Mouse (Mus musculus): ENCODE data around the gene Rhox3h. TPM values are rescaled to one million over a fixed set of nuclear protein-coding genes. Genes with fewer than 3 reads are reported as not detected.

Rhox3h gene
- polyA plus RNA-seq (2012; fragmentation: generic; extraction: Trizol), result not detected

GRCm38 (mm10) chrX:37668664-37669063 lies at the start of gene Rhox3h:
Rhox3h (minus strand) TSS chrX:37668764.

GRCm38 (mm10) chrX:37673177-37673576 lies 4.6 kb upstream of the Rhox3h start, which contains the start of gene Rhox2h:
Rhox2h (minus strand) TSS chrX:37673277.

GRCm38 (mm10) chrX:37651227-37651626 lies 17.3 kb downstream of the Rhox3h start, which contains the start of gene Rhox4g:
Rhox4g (minus strand) TSS chrX:37651327.

GRCm38 (mm10) chrX:37643370-37643769 lies 25.2 kb downstream of the Rhox3h start, which contains the start of gene Rhox2g:
Rhox2g (minus strand) TSS chrX:37643470.

GRCm38 (mm10) chrX:37628512-37628911 lies 40.1 kb downstream of the Rhox3h start, which contains the start of gene Rhox3g:
Rhox3g (minus strand) TSS chrX:37628612.

Other genes with a start within 250 kb of the Rhox3h start
- not detected for gene Rhox4b, start 236.3 kb downstream of the Rhox3h start, polyA plus RNA-seq (2012; fragmentation: generic; extraction: Trizol)
- not detected for gene Rhox2c, start 215.1 kb downstream of the Rhox3h start, polyA plus RNA-seq (2012; fragmentation: generic; extraction: Trizol)
- gene Rhox3c, start 210.2 kb downstream of the Rhox3h start, polyA plus RNA-seq (2012; fragmentation: generic; extraction: Trizol), result not detected
- gene Rhox4c, start 188.4 kb downstream of the Rhox3h start, polyA plus RNA-seq (2012; fragmentation: generic; extraction: Trizol), result not detected
- not detected for gene Rhox2d, start 175.3 kb downstream of the Rhox3h start, polyA plus RNA-seq (2012; fragmentation: generic; extraction: Trizol)
- not detected for gene Rhox4d, start 154.4 kb downstream of the Rhox3h start, polyA plus RNA-seq (2012; fragmentation: generic; extraction: Trizol)
- gene Rhox2e, start 138.3 kb downstream of the Rhox3h start, polyA plus RNA-seq (2012; fragmentation: generic; extraction: Trizol), result not detected
- gene Rhox3e, start 126.7 kb downstream of the Rhox3h start, polyA plus RNA-seq (2012; fragmentation: generic; extraction: Trizol), result not detected
- gene Rhox4e, start 111.4 kb downstream of the Rhox3h start, polyA plus RNA-seq (2012; fragmentation: generic; extraction: Trizol), result not detected
- not detected for gene Rhox2f, start 97.4 kb downstream of the Rhox3h start, polyA plus RNA-seq (2012; fragmentation: generic; extraction: Trizol)
- not detected for gene Rhox3f, start 87.8 kb downstream of the Rhox3h start, polyA plus RNA-seq (2012; fragmentation: generic; extraction: Trizol)
- not detected for gene Rhox4f, start 61.1 kb downstream of the Rhox3h start, polyA plus RNA-seq (2012; fragmentation: generic; extraction: Trizol)
- gene Rhox3g, start 40.2 kb downstream of the Rhox3h start, polyA plus RNA-seq (2012; fragmentation: generic; extraction: Trizol), result not detected
- not detected for gene Rhox2g, start 25.3 kb downstream of the Rhox3h start, polyA plus RNA-seq (2012; fragmentation: generic; extraction: Trizol)
- gene Rhox4g, start 17.4 kb downstream of the Rhox3h start, polyA plus RNA-seq (2012; fragmentation: generic; extraction: Trizol), result not detected
- under 1 TPM in 1 of 2 experiments, not detected in 1; 0.04 TPM for gene Rhox2h, start 4.5 kb upstream of the Rhox3h start, polyA plus RNA-seq (2012; fragmentation: generic; extraction: Trizol)
- 1 to 10 TPM; 3.4 to 8.1 TPM for gene Rhox5, start 136.1 kb upstream of the Rhox3h start, polyA plus RNA-seq (2012; fragmentation: generic; extraction: Trizol)
- not detected for gene Rhox6, start 158.1 kb upstream of the Rhox3h start, polyA plus RNA-seq (2012; fragmentation: generic; extraction: Trizol)
- gene Rhox7a, start 162.9 kb upstream of the Rhox3h start, polyA plus RNA-seq (2012; fragmentation: generic; extraction: Trizol), result not detected
- gene Rhox8, start 210.2 kb upstream of the Rhox3h start, polyA plus RNA-seq (2012; fragmentation: generic; extraction: Trizol), result not detected
- gene Rhox7b, start 228.5 kb upstream of the Rhox3h start, polyA plus RNA-seq (2012; fragmentation: generic; extraction: Trizol), result not detected
- gene Rhox9, start 233.0 kb upstream of the Rhox3h start, polyA plus RNA-seq (2012; fragmentation: generic; extraction: Trizol), result not detected